Mouse (Mus musculus): ENCODE data around the gene Mlxip. TPM values are rescaled to one million over a fixed set of nuclear protein-coding genes. Genes with fewer than 3 reads are reported as not detected.

The Mlxip gene
- polyA plus RNA-seq, 1 experiment from 2014 or later, result 21.1 TPM

DNA sequence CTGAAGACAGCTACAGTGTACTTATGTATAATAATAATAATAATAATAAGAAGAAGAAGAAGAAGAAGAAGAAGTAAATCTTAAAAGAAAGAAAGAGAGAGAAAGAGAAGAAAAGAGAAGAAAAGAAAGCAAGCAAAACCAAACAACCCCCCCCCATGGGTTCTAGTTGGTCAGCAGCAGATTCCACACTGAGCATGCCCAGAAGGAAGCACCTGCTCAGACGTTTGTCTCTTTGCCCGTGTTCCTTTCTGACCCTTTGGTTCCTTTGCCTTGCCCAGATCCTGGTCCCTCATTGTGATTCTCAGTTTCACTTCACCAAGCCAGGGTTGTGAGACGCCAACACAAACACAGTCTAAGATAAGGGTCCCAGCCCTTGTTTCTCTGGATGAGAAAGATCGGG is 107.4 kb downstream of the Mlxip start:
- H3K4me2 ChIP-seq, result no peak overlapping the region
- H3K36me3 ChIP-seq (replicated peaks), result no peaks in the 10 kb centered on the region
- no peak overlapping the region for H3K4me3 ChIP-seq
- WGBS, result 85% methylated on average over 4 of the region's 4 CpGs
- H3K27ac ChIP-seq, result no peak overlapping the region
- no peak for ATAC-seq (replicated peaks)
- H3K9ac ChIP-seq, result no peak overlapping the region
- H3K4me1 ChIP-seq, result peaks cover 8% of the 10 kb centered on the region; the same call in 1 of the 2 replicates
- no peaks in the 10 kb centered on the region for H3K9me3 ChIP-seq
- H3K27me3 ChIP-seq (replicated peaks), result peaks cover 3% of the 10 kb centered on the region; the same call in 1 of the 2 replicates

Other genes with a start within 250 kb of the Mlxip start
- gene Psmd9, start 225.4 kb upstream of the Mlxip start, polyA plus RNA-seq (2015; fragmentation: Nextera tagmentation; extraction: Ambion mirVana), result 71.5 and 73.4 TPM in 2 replicates
- not detected in 2 replicates for gene Hpd, start 212.1 kb upstream of the Mlxip start, polyA plus RNA-seq (2015; fragmentation: Nextera tagmentation; extraction: Ambion mirVana)
- gene Wdr66, start 142.7 kb upstream of the Mlxip start, polyA plus RNA-seq (2015; fragmentation: Nextera tagmentation; extraction: Ambion mirVana), result 1.3 and 1.5 TPM in 2 replicates
- gene Bcl7a, start 51.0 kb upstream of the Mlxip start, polyA plus RNA-seq (2015; fragmentation: Nextera tagmentation; extraction: Ambion mirVana), result 35.9 and 39.6 TPM in 2 replicates
- 0.89 and 1.1 TPM in 2 replicates for gene Lrrc43, start 94.5 kb downstream of the Mlxip start, polyA plus RNA-seq (2015; fragmentation: Nextera tagmentation; extraction: Ambion mirVana)
- gene Il31, start 94.7 kb downstream of the Mlxip start, polyA plus RNA-seq (2015; fragmentation: Nextera tagmentation; extraction: Ambion mirVana), result not detected in 2 replicates
- gene B3gnt4, start 115.7 kb downstream of the Mlxip start, polyA plus RNA-seq (2015; fragmentation: Nextera tagmentation; extraction: Ambion mirVana), result 1.0 and 1.3 TPM in 2 replicates
- 110 and 115 TPM in 2 replicates for gene Diablo, start 129.4 kb downstream of the Mlxip start, polyA plus RNA-seq (2015; fragmentation: Nextera tagmentation; extraction: Ambion mirVana)
- gene Gm49027, start 130.7 kb downstream of the Mlxip start, polyA plus RNA-seq (2015; fragmentation: Nextera tagmentation; extraction: Ambion mirVana), result 1.1 and 1.5 TPM in 2 replicates
- gene Vps33a, start 178.2 kb downstream of the Mlxip start, polyA plus RNA-seq (2015; fragmentation: Nextera tagmentation; extraction: Ambion mirVana), result 46.4 and 47.2 TPM in 2 replicates

Data from midbrain, embryonic 15.5 days (tissue).